Mouse (Mus musculus) olfactory bulb, adult 2 months (tissue): ENCODE measurements around the gene Ldha.

Source experiments
- CTCF ChIP-seq: fragments of 200-500 bp; IDR thresholded peaks from 2 replicates; pipeline ENCODE4 v1.5.1; 2012; ENCODE audit warnings: low read depth, mild to moderate bottlenecking, low read length, moderate library complexity; ENCODE audit not compliant: insufficient read depth
- POLR2A ChIP-seq: fragments of 200-500 bp; IDR thresholded peaks from 2 replicates; pipeline ENCODE4 v1.6.1; 2012; ENCODE audit warnings: mild to moderate bottlenecking, low read depth, low read length, moderate library complexity; ENCODE audit not compliant: insufficient read depth

GRCm38 (mm10) chr7:46845211-46845977 lies 4.1 kb downstream of the Ldha start:
- no peak for TF ChIP-seq CTCF
- peak; percentile 95 for TF ChIP-seq POLR2A
